Mouse (Mus musculus) ES-E14 (cell line): ENCODE data around the gene Olfr54. TPM values are rescaled to one million over a fixed set of nuclear protein-coding genes. Genes with fewer than 3 reads are reported as not detected.
"Not testable (repeated sequence)": the region's sequence is repeated elsewhere in the genome, so short reads cannot be mapped to it uniquely, and the experiment has no call there.

ENCODE experiments used
- DNase-seq: peaks from one replicate; pipeline ENCODE4 v3.0.0-alpha.2; 2013; ENCODE audit warnings: low read depth, low spot score
- H3K27ac ChIP-seq: 2 replicates; pipeline ENCODE4 v1.5.1; 2012; ENCODE audit warnings: low read depth, mild to moderate bottlenecking, low read length, moderate library complexity, mixed read lengths; ENCODE audit not compliant: poor library complexity, insufficient read depth, severe bottlenecking
- H3K36me3 ChIP-seq: 2 replicates; pipeline ENCODE4 v1.6.1; 2012; ENCODE audit warnings: mild to moderate bottlenecking, low read length, moderate library complexity, mixed read lengths; ENCODE audit not compliant: control insufficient read depth, poor library complexity, insufficient read depth, severe bottlenecking
- H3K4me1 ChIP-seq, 2 experiments: fragments of 150-350 bp in 1 of 2; sonication (generic) in 1 of 2; 2 replicates each; pipeline ENCODE4 v1.6.1; 2012; ENCODE audit warnings: low read length in 2 of 2, mild to moderate bottlenecking in 1 of 2, mixed read lengths in 1 of 2; ENCODE audit not compliant: control insufficient read depth in 2 of 2, insufficient read depth in 2 of 2, poor library complexity in 1 of 2
- H3K4me3 ChIP-seq, 2 experiments: fragments of 150-350 bp in 1 of 2; sonication (generic) in 1 of 2; 2 replicates each; pipeline ENCODE4 v1.5.1; 2012; ENCODE audit warnings: low read length in 2 of 2, low read depth in 1 of 2, mild to moderate bottlenecking in 1 of 2, mixed read lengths in 1 of 2; ENCODE audit not compliant: insufficient read depth in 1 of 2, poor library complexity in 1 of 2, severe bottlenecking in 1 of 2
- H3K9ac ChIP-seq: 2 replicates; pipeline ENCODE4 v1.6.1; 2012; ENCODE audit warnings: low read depth, mild to moderate bottlenecking, low read length, mixed read lengths; ENCODE audit not compliant: poor library complexity, insufficient read depth, severe bottlenecking
- H3K9me3 ChIP-seq: fragments of 150-350 bp; sonication (generic); 2 replicates; pipeline ENCODE4 v1.6.1; 2012; ENCODE audit warnings: low read depth, mild to moderate bottlenecking, low read length; ENCODE audit not compliant: control insufficient read depth, insufficient read depth
- CHD2 ChIP-seq: IDR thresholded peaks from 2 replicates; pipeline ENCODE4 v1.6.1; 2014; ENCODE audit warnings: mild to moderate bottlenecking, low read depth, low read length, inconsistent platforms
- HCFC1 ChIP-seq: IDR thresholded peaks from 2 replicates; pipeline ENCODE4 v1.6.1; 2012; ENCODE audit warnings: low read length, inconsistent platforms, borderline replicate concordance; ENCODE audit not compliant: insufficient read depth
- MAFK ChIP-seq: IDR thresholded peaks from 2 replicates; pipeline ENCODE4 v1.6.1; 2014; ENCODE audit warnings: mild to moderate bottlenecking, low read depth, low read length, inconsistent platforms; ENCODE audit not compliant: insufficient read depth
- ZC3H11A ChIP-seq: IDR thresholded peaks from 2 replicates; pipeline ENCODE4 v1.6.1; 2012; ENCODE audit warnings: low read depth, mild to moderate bottlenecking, inconsistent platforms, low read length, borderline replicate concordance
- ZNF384 ChIP-seq: IDR thresholded peaks from 2 replicates; pipeline ENCODE4 v1.6.1; 2012; ENCODE audit warnings: low read depth, low read length, inconsistent platforms
- in situ Hi-C, 2 experiments: fragments of 600-800 bp; cut with MboI; formaldehyde crosslinking; loops; one replicate each; pipeline ENCODE4 v1.15.1; 2025; ENCODE audit warnings: low sequenced_read_pairs in 2 of 2, inconsistent platforms in 1 of 2; ENCODE audit not compliant: unreplicated experiment in 2 of 2
- total RNA-seq: library from RNA; depleted of rRNA; stranded (reverse); fragments of 300-350 nt; gene quantifications from 2 replicates; pipeline ENCODE4 v1.2.3, GENCODE M21; 2012

Gene Olfr54
- total RNA-seq, 1 experiment, result not detected

- Histone ChIP-seq H3K36me3 (no peaks in the 10 kb centered on the region), H3K9ac (no peak overlapping the region), H3K9me3 (no peaks in the 10 kb centered on the region), H3K4me3 (no peak overlapping the region), H3K27ac (no peak overlapping the region), H3K4me1 (peaks cover 1 to 2% of the 10 kb centered on the region in 2 experiments; a peak in 1 of 4 replicates)
- DNase-seq, result no peak
- in situ Hi-C loops, result no loop called here
- TF ChIP-seq MAFK (no peak), ZNF384 (no peak), CHD2 (no peak), HCFC1 (no peak), ZC3H11A (no peak)
These were observed 16.2 kb downstream of the Olfr54 start for GRCm38 (mm10) chr11:51030225-51030624.

- DNase-seq, result peak; percentile 62
- H3K9me3 ChIP-seq, result no peaks in the 10 kb centered on the region
- no peak overlapping the region for H3K9ac ChIP-seq
- H3K36me3 ChIP-seq, result no peaks in the 10 kb centered on the region
- no peak for TF ChIP-seq ZNF384
- TF ChIP-seq HCFC1, result no peak
- TF ChIP-seq CHD2, result no peak
- peak; percentile 57; the same call in 1 of the 2 replicates for TF ChIP-seq ZC3H11A
- TF ChIP-seq MAFK, result no peak
- H3K27ac ChIP-seq, result no peak overlapping the region
- in situ Hi-C loops, result no loop called here
- no peak overlapping the region for H3K4me3 ChIP-seq
- peaks cover 1 to 2% of the 10 kb centered on the region in 2 experiments; a peak in 1 of 4 replicates for H3K4me1 ChIP-seq
These were observed 18.8 kb downstream of the Olfr54 start for GRCm38 (mm10) chr11:51032851-51033250.

- DNase-seq, H3K9ac ChIP-seq, H3K27ac ChIP-seq, H3K4me1 ChIP-seq, H3K4me3 ChIP-seq, in situ Hi-C loops, H3K36me3 ChIP-seq, H3K9me3 ChIP-seq: not testable (repeated sequence)
These were observed 20.1 kb downstream of the Olfr54 start for GRCm38 (mm10) chr11:51034141-51034540.

DNA sequence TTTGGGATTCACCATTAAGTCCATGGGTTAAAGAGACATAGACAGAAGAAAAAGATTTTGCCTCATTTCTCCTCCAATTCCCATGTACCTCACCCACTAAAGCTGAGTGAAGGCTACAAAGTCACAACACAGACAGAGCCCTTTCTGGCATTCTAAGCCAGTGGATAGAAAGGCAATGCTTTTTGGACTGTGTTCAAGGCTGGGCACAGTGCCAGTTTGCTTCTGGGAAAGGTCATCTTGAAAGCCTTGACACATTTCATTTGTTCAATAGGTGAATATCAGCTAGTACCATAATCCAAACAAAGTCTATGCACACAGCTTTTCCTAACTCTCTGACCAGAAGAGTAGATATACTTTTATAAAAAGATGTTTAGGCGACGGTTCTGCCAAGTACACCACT lies 21.9 kb downstream of the Olfr54 start:
- H3K4me3 ChIP-seq, result no peak overlapping the region
- H3K9ac ChIP-seq, result no peak overlapping the region
- no peak for DNase-seq
- no peaks in the 10 kb centered on the region for H3K36me3 ChIP-seq
- TF ChIP-seq CHD2 (no peak), ZC3H11A (no peak)
- H3K9me3 ChIP-seq, result no peaks in the 10 kb centered on the region
- peaks cover 1 to 2% of the 10 kb centered on the region in 2 experiments; a peak in 1 of 4 replicates for H3K4me1 ChIP-seq
- in situ Hi-C loops, result no loop called here
- H3K27ac ChIP-seq, result no peak overlapping the region

GRCm38 (mm10) chr11:51044776-51045175 lies 30.7 kb downstream of the Olfr54 start:
- H3K9ac ChIP-seq, H3K9me3 ChIP-seq, H3K36me3 ChIP-seq, in situ Hi-C loops, DNase-seq, H3K4me3 ChIP-seq, H3K4me1 ChIP-seq, H3K27ac ChIP-seq: not testable (repeated sequence)

DNA sequence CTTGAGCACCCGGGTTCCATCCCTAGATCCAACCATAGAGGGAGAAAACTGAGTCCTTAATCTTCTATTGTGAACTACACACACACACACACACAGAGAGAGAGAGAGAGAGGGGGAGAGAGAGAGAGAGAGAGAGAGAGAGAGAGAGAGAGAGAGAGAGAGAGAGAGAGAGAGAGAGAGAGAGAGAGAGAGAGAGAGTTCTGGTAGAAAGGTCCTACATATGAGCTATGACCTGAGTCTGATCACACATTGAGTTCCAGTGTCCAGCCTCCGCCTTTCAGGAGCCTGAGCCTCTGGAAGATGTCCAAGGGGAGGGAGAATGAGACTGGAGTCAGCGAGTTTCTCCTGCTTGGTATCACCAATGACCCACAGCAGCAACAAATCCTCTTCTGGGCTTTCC lies 33.8 kb downstream of the Olfr54 start, which contains the start of gene Olfr1375:
TSS of gene Olfr1375 (plus strand) at position 301 of the 400 bp plus-strand sequence.
- H3K9me3 ChIP-seq, in situ Hi-C loops, H3K27ac ChIP-seq, H3K36me3 ChIP-seq, H3K4me3 ChIP-seq, H3K4me1 ChIP-seq, H3K9ac ChIP-seq, DNase-seq: not testable (repeated sequence)
